Mouse (Mus musculus) lung, embryonic 16.5 days (tissue): Measurements from ENCODE around the gene Gm42957. TPM values are rescaled to one million over a fixed set of nuclear protein-coding genes. Genes with fewer than 3 reads are reported as not detected.
"Not testable (repeated sequence)": the region's sequence is repeated elsewhere in the genome, so short reads cannot be mapped to it uniquely, and the experiment has no call there.

Experiments used
- ATAC-seq: fragments of 200-750 bp; cut with Nextera tagmentation; 2 replicates; pipeline ENCODE4 v1.8.0; 2017; ENCODE audit warnings: low read depth, mild to moderate bottlenecking, moderate library complexity
- H3K27ac ChIP-seq: fragments of 300-500 bp; sonication (generic); 2 replicates; pipeline ENCODE4 v1.5.1; 2014; ENCODE audit warnings: mild to moderate bottlenecking, control low read depth, low read length
- H3K27me3 ChIP-seq: fragments of 300-500 bp; sonication (generic); 2 replicates; pipeline ENCODE4 v1.6.1; 2014; ENCODE audit warnings: low read depth, low read length, mixed read lengths; ENCODE audit not compliant: control insufficient read depth, insufficient read depth
- H3K36me3 ChIP-seq: fragments of 300-500 bp; sonication (generic); 2 replicates; pipeline ENCODE4 v1.6.1; 2014; ENCODE audit warnings: low read length; ENCODE audit not compliant: control insufficient read depth, insufficient read depth
- H3K4me1 ChIP-seq: fragments of 300-500 bp; sonication (generic); replicated peaks from 2 replicates; pipeline ENCODE4 v1.6.1; 2014; ENCODE audit warnings: low read length, mixed read lengths; ENCODE audit not compliant: control insufficient read depth, insufficient read depth
- H3K4me2 ChIP-seq: fragments of 300-500 bp; sonication (generic); 2 replicates; pipeline ENCODE4 v1.6.1; 2014; ENCODE audit warnings: low read depth, low read length, control low read depth
- H3K4me3 ChIP-seq: fragments of 300-500 bp; sonication (generic); 2 replicates; pipeline ENCODE4 v1.5.1; 2014; ENCODE audit warnings: mild to moderate bottlenecking, low read length, control low read depth
- H3K9ac ChIP-seq: fragments of 300-500 bp; sonication (generic); 2 replicates; pipeline ENCODE4 v1.6.1; 2014; ENCODE audit warnings: low read length, control low read depth
- H3K9me3 ChIP-seq: fragments of 300-500 bp; sonication (generic); 2 replicates; pipeline ENCODE4 v1.6.1; 2016; ENCODE audit warnings: low read length; ENCODE audit not compliant: control insufficient read depth
- WGBS: fragments of 180-500 bp; shearing (Covaris S2); extraction: QIAGEN DNeasy Blood & Tissue Kit; methylation state at CpG from one replicate; pipeline ENCODE4 v1.1.7; 2014; 5-methylcytosine and 5-hydroxymethylcytosine counted together
- polyA plus RNA-seq: library from polyadenylated mRNA; unstranded; fragments of >200 nt; fragmentation: Nextera tagmentation; extraction: Ambion mirVana; gene quantifications from 2 replicates; pipeline ENCODE4 v1.2.1, GENCODE M21; 2015

Gene Gm42957
- polyA plus RNA-seq, 1 experiment from 2014 or later: 0.24 TPM

DNA sequence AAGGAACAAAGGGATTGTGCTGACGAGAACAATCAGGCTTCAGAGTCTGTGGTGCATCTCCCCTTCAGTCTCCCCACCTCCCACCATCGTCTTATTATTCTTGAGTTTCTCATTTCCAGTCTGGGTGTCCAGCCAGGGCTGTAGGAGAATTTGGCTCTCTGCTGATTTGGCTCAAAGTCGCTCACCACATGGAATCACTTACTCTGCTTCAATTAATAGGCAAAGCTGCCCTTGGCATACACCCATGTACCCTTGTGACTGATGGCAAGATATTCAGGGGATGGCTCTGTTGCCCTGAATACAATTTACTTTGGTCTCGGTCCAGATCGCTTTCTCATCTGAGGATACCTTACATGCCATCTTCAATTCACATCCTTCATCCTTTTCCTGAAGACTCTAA is 32.0 kb upstream of the Gm42957 start:
- H3K4me3 ChIP-seq: peak overlapping the region; percentile 70
- ATAC-seq: no peak
- H3K27ac ChIP-seq: peak overlapping the region; percentile 98
- peaks cover 6% of the 10 kb centered on the region for H3K27me3 ChIP-seq
- no peaks in the 10 kb centered on the region for H3K9me3 ChIP-seq
- H3K36me3 ChIP-seq: no peaks in the 10 kb centered on the region
- H3K9ac ChIP-seq: peak overlapping the region; percentile 82
- 56% methylated on average over 5 of the region's 5 CpGs for WGBS
- H3K4me1 ChIP-seq: peaks cover 12% of the 10 kb centered on the region; the same call in 1 of the 2 replicates
- peak overlapping the region; percentile 69 for H3K4me2 ChIP-seq

DNA sequence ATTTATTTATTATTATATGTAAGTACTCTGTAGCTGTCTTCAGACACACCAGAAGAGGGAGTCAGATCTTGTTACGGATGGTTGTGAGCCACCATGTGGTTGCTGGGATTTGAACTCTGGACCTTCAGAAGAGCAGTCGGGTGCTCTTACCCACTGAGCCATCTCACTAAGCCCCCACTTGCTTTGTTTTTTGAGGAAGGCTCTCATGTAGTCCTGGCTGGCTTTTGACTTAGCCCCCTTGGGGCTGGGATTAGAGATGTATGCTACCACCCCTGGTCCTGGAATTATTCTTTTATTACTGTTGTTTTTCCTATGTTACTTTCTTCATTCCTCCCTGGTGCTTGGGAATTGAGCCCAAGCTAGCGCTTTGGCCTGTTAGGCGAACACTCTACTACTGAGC is 29.3 kb upstream of the Gm42957 start:
- H3K36me3 ChIP-seq, H3K4me1 ChIP-seq, H3K9ac ChIP-seq, H3K4me2 ChIP-seq, H3K27me3 ChIP-seq, H3K9me3 ChIP-seq, H3K27ac ChIP-seq, H3K4me3 ChIP-seq, ATAC-seq: not testable (repeated sequence)
- 87% methylated on average over 3 of the region's 4 CpGs for WGBS

DNA sequence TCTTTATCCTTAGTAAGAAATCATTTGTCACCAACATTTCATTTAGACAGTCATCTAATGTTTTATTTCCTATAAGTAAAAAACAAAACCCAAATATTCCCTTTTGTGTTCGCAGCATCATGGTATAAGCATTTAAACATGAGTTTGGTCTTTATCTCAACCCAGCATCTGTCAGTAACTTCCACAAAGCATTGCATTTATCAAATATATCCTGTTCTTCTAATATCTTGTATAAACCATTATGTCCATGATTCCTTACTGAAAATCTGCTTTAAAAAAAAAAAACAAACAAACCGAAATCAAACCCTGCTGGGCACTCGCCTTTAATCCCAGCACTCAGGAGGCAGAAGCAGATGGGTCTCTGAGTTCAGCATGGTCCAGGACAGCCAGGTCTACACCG is 28.7 kb upstream of the Gm42957 start:
- WGBS: 79% methylated on average over 4 of the region's 4 CpGs
- Histone ChIP-seq H3K27me3 (no peaks in the 10 kb centered on the region), H3K9ac (no peak overlapping the region), H3K4me1 (peaks cover 5% of the 10 kb centered on the region; the same call in 1 of the 2 replicates), H3K4me2 (no peak overlapping the region), H3K36me3 (no peaks in the 10 kb centered on the region), H3K27ac (no peak overlapping the region), H3K9me3 (no peaks in the 10 kb centered on the region), H3K4me3 (no peak overlapping the region)
- no peak for ATAC-seq

DNA sequence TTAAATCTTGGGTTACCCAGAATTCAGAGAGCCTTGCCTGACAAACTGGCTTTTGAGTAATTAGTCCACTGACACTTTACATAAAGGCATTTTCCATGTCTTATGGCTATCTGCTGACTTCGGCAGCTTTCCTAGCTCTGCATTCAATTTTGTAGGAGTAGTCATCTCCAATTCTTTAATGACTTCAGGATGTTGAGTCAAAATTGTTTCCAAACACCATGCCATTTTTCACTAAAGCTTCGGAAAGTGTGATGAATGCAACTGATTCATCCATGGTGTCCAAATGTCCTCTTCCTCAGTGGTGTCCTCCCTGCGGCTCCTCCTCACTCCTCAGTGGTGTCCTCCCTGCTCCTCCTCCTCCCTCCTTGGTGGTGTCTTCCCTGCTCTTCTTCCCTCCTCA is 17.3 kb upstream of the Gm42957 start:
- no peak for ATAC-seq
- H3K4me2 ChIP-seq: no peak overlapping the region
- no peaks in the 10 kb centered on the region for H3K4me1 ChIP-seq
- H3K4me3 ChIP-seq: no peak overlapping the region
- H3K36me3 ChIP-seq: peaks cover 9% of the 10 kb centered on the region
- WGBS: 87% methylated on average over 3 of the region's 3 CpGs
- H3K9me3 ChIP-seq: no peaks in the 10 kb centered on the region
- H3K27me3 ChIP-seq: no peaks in the 10 kb centered on the region
- H3K9ac ChIP-seq: no peak overlapping the region
- no peak overlapping the region for H3K27ac ChIP-seq

DNA sequence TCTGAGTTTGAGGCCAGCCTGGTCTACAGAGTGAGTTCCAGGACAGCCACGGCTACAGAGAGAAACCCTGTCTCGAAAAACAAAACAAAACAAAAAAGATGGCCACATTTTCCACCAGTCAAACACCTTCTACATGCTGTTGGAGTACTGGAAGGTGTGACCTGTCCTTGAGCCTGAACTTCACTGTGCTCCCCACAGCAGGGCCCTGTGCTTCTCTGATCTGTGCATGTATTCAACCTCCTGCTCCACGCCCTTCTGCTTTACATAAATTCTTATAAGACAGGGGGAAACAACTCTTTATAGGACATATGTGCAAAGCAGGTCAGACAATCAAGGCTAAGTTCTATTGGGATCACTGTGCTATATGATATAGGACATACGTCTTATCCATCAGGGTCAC is 12.1 kb upstream of the Gm42957 start:
- Histone ChIP-seq H3K9me3 (no peaks in the 10 kb centered on the region), H3K4me3 (no peak overlapping the region), H3K27ac (no peak overlapping the region), H3K36me3 (peaks cover 10% of the 10 kb centered on the region), H3K4me1 (no peaks in the 10 kb centered on the region), H3K4me2 (no peak overlapping the region), H3K9ac (no peak overlapping the region), H3K27me3 (no peaks in the 10 kb centered on the region)
- no peak for ATAC-seq
- WGBS: 79% methylated on average over 4 of the region's 4 CpGs

DNA sequence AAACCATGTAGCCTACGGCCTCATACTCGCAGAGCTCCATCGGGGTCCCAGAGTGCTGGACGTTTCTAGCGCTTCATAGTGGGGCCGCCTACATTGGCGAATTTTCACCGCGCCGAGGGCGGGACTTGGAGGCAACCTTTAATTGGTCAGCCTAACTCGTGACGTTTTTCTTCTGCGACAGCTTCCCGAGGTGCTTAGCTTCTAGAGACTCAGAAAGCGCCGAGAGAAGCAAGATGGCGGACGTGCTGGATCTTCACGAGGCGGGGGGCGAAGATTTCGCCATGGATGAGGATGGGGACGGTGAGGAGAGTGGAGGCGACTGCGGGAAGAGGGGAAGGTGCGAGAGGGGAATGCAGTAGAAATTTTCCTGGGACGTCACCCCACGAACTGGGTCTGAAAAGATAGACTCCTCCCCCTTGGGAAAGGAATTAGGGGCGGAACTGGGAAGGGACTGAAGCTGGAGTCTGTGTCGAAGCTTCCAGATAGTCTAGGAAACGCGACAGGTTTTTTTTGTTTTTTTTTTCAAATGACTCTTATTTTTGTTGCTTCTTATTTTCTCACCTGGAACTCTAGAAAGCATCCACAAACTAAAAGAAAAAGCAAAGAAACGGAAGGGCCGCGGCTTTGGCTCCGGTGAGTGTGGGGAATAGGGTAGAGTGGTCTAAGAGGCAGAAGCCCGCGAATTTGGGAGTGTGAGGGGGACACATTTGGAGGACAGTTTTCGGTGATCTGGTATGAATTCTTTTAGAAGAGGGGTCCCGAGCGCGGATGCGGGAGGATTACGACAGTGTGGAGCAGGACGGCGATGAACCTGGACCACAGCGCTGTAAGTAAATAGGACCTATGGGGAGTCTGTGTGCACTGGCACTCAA is 5.3 kb upstream of the Gm42957 start, which contains the start of gene Rbm8a:
Rbm8a (plus strand) TSS at position 205 of the 872 bp plus-strand sequence.
- peak within 1 kb of the TSS; percentile 79 for H3K27ac ChIP-seq
- H3K4me3 ChIP-seq: peak within 1 kb of the TSS; percentile 90
- H3K36me3 ChIP-seq: peaks cover 14% of the 10 kb centered on the region
- no peaks in the 10 kb centered on the region for H3K27me3 ChIP-seq
- H3K9ac ChIP-seq: peak within 1 kb of the TSS; percentile 83
- under 1% methylated on average over 48 of the region's 48 CpGs for WGBS
- H3K4me1 ChIP-seq: peaks cover 12% of the 10 kb centered on the region; the same call in 1 of the 2 replicates
- ATAC-seq: peak; percentile 96
- peak within 1 kb of the TSS; percentile 95 for H3K4me2 ChIP-seq
- no peaks in the 10 kb centered on the region for H3K9me3 ChIP-seq

DNA sequence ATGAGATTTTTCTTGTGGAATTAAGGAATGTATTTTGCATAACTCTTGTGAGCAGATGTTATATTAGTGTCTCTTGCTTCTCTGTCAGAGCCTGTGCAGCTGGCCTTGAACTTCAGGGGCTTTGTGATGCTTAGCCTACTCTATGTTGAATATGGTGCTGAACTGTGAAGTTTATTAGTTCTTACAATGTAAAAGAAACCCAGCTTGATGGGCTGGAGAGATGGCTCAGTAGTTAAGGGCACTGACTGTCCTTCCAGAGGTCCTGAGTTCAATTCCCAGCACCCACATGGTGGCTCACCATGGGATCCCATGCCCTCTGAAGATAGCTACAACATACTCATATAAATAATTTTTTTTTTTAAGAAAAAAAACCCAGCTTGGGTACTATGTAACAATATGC is 3.2 kb upstream of the Gm42957 start:
- peaks cover 14% of the 10 kb centered on the region for H3K36me3 ChIP-seq
- no peak overlapping the region for H3K27ac ChIP-seq
- no peak overlapping the region for H3K9ac ChIP-seq
- no peaks in the 10 kb centered on the region for H3K9me3 ChIP-seq
- no peak for ATAC-seq
- peaks cover 23% of the 10 kb centered on the region for H3K4me1 ChIP-seq
- H3K4me3 ChIP-seq: no peak overlapping the region
- no peak overlapping the region for H3K4me2 ChIP-seq
- H3K27me3 ChIP-seq: no peaks in the 10 kb centered on the region

DNA sequence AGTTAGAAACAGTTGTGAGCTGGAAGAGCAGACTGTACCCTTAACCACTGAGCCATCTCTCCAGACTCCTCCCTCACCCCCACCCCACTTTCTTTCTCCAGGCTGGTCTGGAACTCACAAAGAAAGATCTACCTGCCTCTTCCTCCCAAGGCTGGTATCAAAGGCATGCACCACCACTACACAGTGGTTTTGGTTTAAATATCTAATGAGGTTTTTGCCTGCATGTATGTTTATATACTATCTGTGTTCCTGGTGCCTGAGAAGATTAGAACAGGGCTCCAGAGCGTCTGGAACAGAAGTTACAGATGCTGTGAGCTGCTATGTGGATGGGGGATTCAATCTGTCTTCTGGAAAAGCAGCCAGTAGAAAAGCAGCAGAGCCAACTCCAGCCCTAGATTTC is 1.3 kb upstream of the Gm42957 start:
- WGBS: 61% methylated on average over 1 of the region's 1 CpGs
- ATAC-seq: no peak
- no peaks in the 10 kb centered on the region for H3K27me3 ChIP-seq
- no peak overlapping the region for H3K27ac ChIP-seq
- H3K4me1 ChIP-seq: peaks cover 22% of the 10 kb centered on the region
- peaks cover 20% of the 10 kb centered on the region for H3K36me3 ChIP-seq
- H3K4me2 ChIP-seq: no peak overlapping the region
- no peak overlapping the region for H3K9ac ChIP-seq
- H3K4me3 ChIP-seq: no peak overlapping the region
- H3K9me3 ChIP-seq: no peaks in the 10 kb centered on the region

DNA sequence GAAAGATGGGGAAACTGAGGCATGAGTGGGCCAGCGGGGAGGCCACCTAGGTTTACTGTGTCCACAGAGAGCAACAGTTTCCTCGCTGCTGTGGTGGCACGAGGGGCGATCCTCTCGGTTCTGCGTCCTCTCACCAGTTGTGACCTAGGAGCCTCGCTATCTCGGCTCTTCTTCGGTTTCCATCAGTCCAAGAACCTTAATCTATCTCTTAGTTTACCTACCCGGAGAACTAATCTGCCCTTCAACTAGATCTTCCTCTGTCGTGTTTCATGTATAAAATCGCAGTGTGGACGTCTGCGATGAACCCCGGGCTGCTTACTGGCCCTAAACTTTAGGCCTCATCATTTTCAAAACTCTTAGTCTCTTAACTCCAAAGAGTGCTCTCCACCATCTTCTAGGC is 632 bp downstream of the Gm42957 start:
- Histone ChIP-seq H3K36me3 (peaks cover 31% of the 10 kb centered on the region), H3K27me3 (no peaks in the 10 kb centered on the region), H3K4me1 (peaks cover 15% of the 10 kb centered on the region), H3K27ac (peak overlapping the region; percentile 87), H3K4me3 (peak overlapping the region; percentile 79), H3K4me2 (peak overlapping the region; percentile 62), H3K9me3 (no peaks in the 10 kb centered on the region), H3K9ac (peak overlapping the region; percentile 91)
- WGBS: 8% methylated on average over 15 of the region's 15 CpGs
- no peak; the same call in 1 of the 2 replicates for ATAC-seq
